Mouse (Mus musculus): Measurements from ENCODE around the gene Ltbp2. TPM values are rescaled to one million over a fixed set of nuclear protein-coding genes. Genes with fewer than 3 reads are reported as not detected.

The Ltbp2 gene
- total and polyA plus RNA-seq, 3 experiments, result 0.99 to 5.6 (median 2.3) TPM

DNA sequence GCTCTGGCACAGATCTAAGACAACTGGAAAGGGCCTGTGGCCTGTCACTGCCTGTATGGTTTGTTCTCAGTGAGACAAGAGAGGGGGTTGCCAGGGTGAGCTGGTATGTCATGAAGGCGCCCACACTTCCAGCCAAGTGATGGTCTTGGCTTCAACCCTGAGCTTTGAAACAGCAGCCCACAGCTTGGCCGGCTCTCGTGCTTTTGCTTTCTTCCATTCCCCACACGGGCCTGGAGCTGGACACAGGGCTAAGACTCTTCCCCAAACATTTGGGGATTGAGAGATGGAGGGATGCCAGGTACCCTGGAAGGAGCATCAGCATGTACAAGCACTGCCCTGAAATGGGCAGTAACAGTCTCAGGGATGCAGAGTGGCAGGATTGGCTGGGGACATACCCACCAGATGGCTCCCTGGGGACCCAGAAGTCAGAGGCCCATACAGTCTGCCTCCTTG is 36.3 kb upstream of the Ltbp2 start:
- no peak overlapping the region for H3K27ac ChIP-seq
- WGBS, result 77% methylated on average over 4 of the region's 4 CpGs
- intact Hi-C loops (cut with DNase I), result no loop called here
- no peaks in the 10 kb centered on the region for H3K36me3 ChIP-seq (ENCODE audit: control insufficient read depth, insufficient read depth, low read length)
- peaks cover 2% of the 10 kb centered on the region for H3K4me1 ChIP-seq (ENCODE audit: control insufficient read depth, insufficient read depth, low read length)
- DNase-seq, result no peak
- no peak overlapping the region for H3K4me3 ChIP-seq
- no peak for TF ChIP-seq CTCF (IDR thresholded peaks at IDR 0.05)
- TF ChIP-seq POLR2A (IDR thresholded peaks at IDR 0.05; ENCODE audit: insufficient read depth, low read depth, low read length), result no peak
- no peak for TF ChIP-seq EP300 (IDR thresholded peaks at IDR 0.05; ENCODE audit: insufficient read depth, low read depth, low read length)
- H3K27me3 ChIP-seq (ENCODE audit: control insufficient read depth, insufficient read depth, low read length), result no peaks in the 10 kb centered on the region
- H3K9ac ChIP-seq (ENCODE audit: low read depth, low read length), result no peak overlapping the region
- no peaks in the 10 kb centered on the region for H3K79me2 ChIP-seq (replicated peaks; ENCODE audit: control insufficient read depth, insufficient read depth, low read length)

- no peak for DNase-seq
- Histone ChIP-seq H3K79me2 (replicated peaks; ENCODE audit: control insufficient read depth, insufficient read depth, low read length) (no peaks in the 10 kb centered on the region), H3K36me3 (ENCODE audit: control insufficient read depth, insufficient read depth, low read length) (no peaks in the 10 kb centered on the region), H3K9ac (ENCODE audit: low read depth, low read length) (no peak overlapping the region), H3K4me1 (ENCODE audit: control insufficient read depth, insufficient read depth, low read length) (peaks cover 7% of the 10 kb centered on the region), H3K27ac (no peak overlapping the region), H3K27me3 (ENCODE audit: control insufficient read depth, insufficient read depth, low read length) (no peaks in the 10 kb centered on the region), H3K4me3 (no peak overlapping the region)
- no peak for TF ChIP-seq EP300 (IDR thresholded peaks at IDR 0.05; ENCODE audit: insufficient read depth, low read depth, low read length)
- no peak for TF ChIP-seq POLR2A (IDR thresholded peaks at IDR 0.05; ENCODE audit: insufficient read depth, low read depth, low read length)
- TF ChIP-seq CTCF (IDR thresholded peaks at IDR 0.05), result no peak
- 94% methylated on average over 2 of the region's 2 CpGs for whole genome bisulfite sequencing
- intact Hi-C loops (cut with DNase I), result no loop called here
These were observed 35.3 kb upstream of the Ltbp2 start for GRCm38 (mm10) chr12:84911640-84912039.

- Histone ChIP-seq H3K79me2 (replicated peaks; ENCODE audit: control insufficient read depth, insufficient read depth, low read length) (no peaks in the 10 kb centered on the region), H3K4me3 (no peak overlapping the region), H3K9ac (ENCODE audit: low read depth, low read length) (no peak overlapping the region), H3K4me1 (ENCODE audit: control insufficient read depth, insufficient read depth, low read length) (peaks cover 8% of the 10 kb centered on the region), H3K36me3 (ENCODE audit: control insufficient read depth, insufficient read depth, low read length) (no peaks in the 10 kb centered on the region), H3K27me3 (ENCODE audit: control insufficient read depth, insufficient read depth, low read length) (no peaks in the 10 kb centered on the region), H3K27ac (no peak overlapping the region)
- no peak for TF ChIP-seq POLR2A (IDR thresholded peaks at IDR 0.05; ENCODE audit: insufficient read depth, low read depth, low read length)
- TF ChIP-seq CTCF (IDR thresholded peaks at IDR 0.05), result no peak
- TF ChIP-seq EP300 (IDR thresholded peaks at IDR 0.05; ENCODE audit: insufficient read depth, low read depth, low read length), result no peak
- 88% methylated on average over 4 of the region's 4 CpGs for WGBS
- no peak for DNase-seq
- intact Hi-C loops (cut with DNase I), result no loop called here
These were observed 33.7 kb upstream of the Ltbp2 start for GRCm38 (mm10) chr12:84910066-84910465.

DNA sequence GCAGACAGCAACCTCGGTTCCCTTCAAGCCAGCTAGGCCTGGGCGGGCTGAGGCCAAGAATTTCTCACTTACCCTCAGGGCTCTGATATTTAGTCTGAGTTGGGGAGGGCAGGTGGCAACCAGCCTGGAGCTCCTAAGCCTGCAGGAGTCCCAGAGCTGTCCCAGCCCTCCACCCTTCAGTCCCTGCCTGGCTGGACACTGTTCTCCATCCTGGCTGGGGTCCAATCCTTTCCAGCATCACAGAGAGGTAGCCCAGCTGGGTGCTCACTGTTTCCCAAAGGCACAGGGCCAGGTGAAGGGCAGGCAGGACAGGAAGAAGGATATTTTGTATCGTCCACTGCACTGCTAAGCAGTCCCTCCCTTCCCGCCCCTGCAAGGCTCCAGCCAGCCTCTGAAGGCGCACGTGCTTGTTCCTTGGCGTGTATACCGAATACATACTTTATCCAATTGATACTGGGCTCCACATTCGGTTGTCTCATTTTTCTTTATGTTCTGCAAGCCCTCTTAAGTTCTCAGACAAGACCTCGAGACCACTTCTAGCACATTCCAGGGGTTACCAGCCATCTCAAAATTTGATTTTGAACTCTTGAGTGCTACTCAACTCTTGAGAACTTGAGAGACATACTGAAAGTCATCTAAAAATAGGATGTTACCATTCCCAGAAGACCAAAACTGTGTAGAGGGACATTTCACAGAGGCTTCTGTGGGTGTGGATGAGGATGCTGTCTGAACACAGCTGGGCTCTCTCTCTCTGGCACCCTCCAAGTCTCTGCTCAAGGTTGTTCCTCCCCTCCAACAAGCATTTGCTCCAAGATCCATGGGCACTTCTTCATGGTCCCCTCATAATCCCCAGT is 31.5 kb upstream of the Ltbp2 start:
- DNase-seq, result peak; percentile 57 to 75
- Histone ChIP-seq H3K36me3 (ENCODE audit: control insufficient read depth, insufficient read depth, low read length) (no peaks in the 10 kb centered on the region), H3K4me3 (no peak overlapping the region), H3K79me2 (replicated peaks; ENCODE audit: control insufficient read depth, insufficient read depth, low read length) (no peaks in the 10 kb centered on the region), H3K9ac (ENCODE audit: low read depth, low read length) (no peak overlapping the region), H3K27ac (peak overlapping the region; percentile 28; the same call in 1 of the 2 replicates), H3K27me3 (ENCODE audit: control insufficient read depth, insufficient read depth, low read length) (no peaks in the 10 kb centered on the region), H3K4me1 (ENCODE audit: control insufficient read depth, insufficient read depth, low read length) (peaks cover 8% of the 10 kb centered on the region)
- intact Hi-C loops (cut with DNase I), result no loop called here
- TF ChIP-seq EP300 (IDR thresholded peaks at IDR 0.05; ENCODE audit: insufficient read depth, low read depth, low read length) (no peak), CTCF (IDR thresholded peaks at IDR 0.05) (0 out of 2 replicates have a peak, but pooled peaks have one; percentile 7)
- WGBS, result 24% methylated on average over 10 of the region's 10 CpGs

DNA sequence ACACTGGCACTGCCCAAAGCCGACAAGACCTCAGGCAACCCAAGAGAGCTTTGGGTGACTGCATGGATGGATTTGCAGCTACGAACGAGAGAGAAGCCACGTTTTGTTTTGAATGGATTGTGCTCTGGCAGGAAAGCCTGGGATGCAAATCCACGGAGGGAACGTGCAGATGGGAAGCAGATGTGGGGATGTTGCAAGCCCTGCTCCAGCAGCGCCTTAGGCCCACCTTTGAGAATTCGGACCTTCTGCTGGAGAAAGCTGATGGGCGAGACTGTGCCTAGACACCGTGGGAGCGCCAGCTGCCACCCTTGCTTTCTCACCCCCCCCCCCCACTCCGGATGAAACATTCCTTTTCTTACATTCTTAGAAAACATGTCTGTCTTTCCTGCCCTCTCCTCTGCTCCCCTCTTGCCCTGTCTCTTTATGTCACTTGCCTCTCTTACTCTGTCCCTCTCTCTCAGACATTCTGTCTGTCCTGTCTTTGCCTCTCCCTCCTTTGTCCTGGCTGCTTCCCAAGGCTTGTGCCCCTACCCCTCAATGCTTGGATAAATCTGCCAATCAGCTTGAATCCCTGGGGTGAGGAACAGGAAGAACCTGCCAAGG is 30.8 kb upstream of the Ltbp2 start:
- TF ChIP-seq CTCF (IDR thresholded peaks at IDR 0.05) (no peak), EP300 (IDR thresholded peaks at IDR 0.05; ENCODE audit: insufficient read depth, low read depth, low read length) (0 out of 2 replicates have a peak, but pooled peaks have one; percentile 32), POLR2A (IDR thresholded peaks at IDR 0.05; ENCODE audit: insufficient read depth, low read depth, low read length) (no peak)

DNA sequence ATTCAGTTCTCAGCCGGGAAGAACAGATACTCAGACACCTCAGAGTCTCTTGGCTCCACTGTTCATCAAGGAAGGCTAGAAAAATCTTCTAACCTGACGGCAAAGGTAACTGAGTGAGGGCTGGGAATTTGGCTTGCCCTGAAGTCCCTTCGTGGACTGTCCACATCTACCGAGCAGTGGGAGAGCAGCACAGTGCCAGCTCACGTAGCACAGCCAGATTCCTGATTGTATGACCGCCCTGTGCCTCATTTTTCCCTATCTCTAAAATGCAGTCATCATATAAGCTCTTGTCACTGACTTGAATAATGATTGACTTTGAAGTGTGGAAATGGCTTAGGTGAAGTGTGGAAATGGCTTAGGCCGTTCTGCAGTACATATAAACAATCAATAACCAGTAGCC is 28.1 kb upstream of the Ltbp2 start:
- Histone ChIP-seq H3K36me3 (ENCODE audit: control insufficient read depth, insufficient read depth, low read length) (no peaks in the 10 kb centered on the region), H3K9ac (ENCODE audit: low read depth, low read length) (no peak overlapping the region), H3K4me3 (no peak overlapping the region), H3K27me3 (ENCODE audit: control insufficient read depth, insufficient read depth, low read length) (no peaks in the 10 kb centered on the region), H3K27ac (no peak overlapping the region), H3K4me1 (ENCODE audit: control insufficient read depth, insufficient read depth, low read length) (peaks cover 8% of the 10 kb centered on the region), H3K79me2 (replicated peaks; ENCODE audit: control insufficient read depth, insufficient read depth, low read length) (no peaks in the 10 kb centered on the region)
- whole genome bisulfite sequencing, result 79% methylated on average over 7 of the region's 7 CpGs
- intact Hi-C loops (cut with DNase I), result no loop called here
- no peak for DNase-seq
- no peak for TF ChIP-seq EP300 (IDR thresholded peaks at IDR 0.05; ENCODE audit: insufficient read depth, low read depth, low read length)
- TF ChIP-seq CTCF (IDR thresholded peaks at IDR 0.05), result no peak
- no peak for TF ChIP-seq POLR2A (IDR thresholded peaks at IDR 0.05; ENCODE audit: insufficient read depth, low read depth, low read length)

More for the DNA sequence above, 30.8 kb upstream of the Ltbp2 start:
- H3K27ac ChIP-seq, result peak overlapping the region; percentile 28; the same call in 1 of the 2 replicates
- 60% methylated on average over 12 of the region's 12 CpGs for WGBS
- no peak overlapping the region for H3K9ac ChIP-seq (ENCODE audit: low read depth, low read length)
- no peak overlapping the region for H3K4me3 ChIP-seq
- H3K36me3 ChIP-seq (ENCODE audit: control insufficient read depth, insufficient read depth, low read length), result no peaks in the 10 kb centered on the region
- peaks cover 8% of the 10 kb centered on the region for H3K4me1 ChIP-seq (ENCODE audit: control insufficient read depth, insufficient read depth, low read length)
- no peaks in the 10 kb centered on the region for H3K79me2 ChIP-seq (replicated peaks; ENCODE audit: control insufficient read depth, insufficient read depth, low read length)
- intact Hi-C loops (cut with DNase I), result no loop called here
- H3K27me3 ChIP-seq (ENCODE audit: control insufficient read depth, insufficient read depth, low read length), result no peaks in the 10 kb centered on the region
- DNase-seq, result peak; percentile 47 to 56

Measured in heart, adult 2 months (tissue).